Mouse (Mus musculus) heart, embryonic 12.5 days (tissue): Measurements from ENCODE around the gene Plekhf1. TPM values are rescaled to one million over a fixed set of nuclear protein-coding genes. Genes with fewer than 3 reads are reported as not detected.

Source experiments
- ATAC-seq: fragments of 200-750 bp; cut with Nextera tagmentation; 2 replicates; pipeline ENCODE4 v1.8.0; 2017; ENCODE audit warnings: moderate TSS enrichment, moderate library complexity; ENCODE audit not compliant: insufficient number of reproducible peaks, low FRiP score
- H3K27ac ChIP-seq: fragments of 300-500 bp; sonication (generic); 2 replicates; pipeline ENCODE4 v1.5.1; 2016; ENCODE audit warnings: mild to moderate bottlenecking, moderate library complexity; ENCODE audit not compliant: poor library complexity, severe bottlenecking
- H3K27me3 ChIP-seq: fragments of 300-500 bp; sonication (generic); replicated peaks from 2 replicates; pipeline ENCODE4 v1.6.1; 2016; ENCODE audit warnings: mild to moderate bottlenecking, moderate library complexity
- H3K36me3 ChIP-seq: fragments of 300-500 bp; sonication (generic); 2 replicates; pipeline ENCODE4 v1.6.1; 2016; ENCODE audit warnings: mild to moderate bottlenecking, moderate library complexity
- H3K4me1 ChIP-seq: fragments of 300-500 bp; sonication (generic); replicated peaks from 2 replicates; pipeline ENCODE4 v1.6.1; 2016; ENCODE audit warnings: mild to moderate bottlenecking
- H3K4me2 ChIP-seq: fragments of 300-500 bp; sonication (generic); 2 replicates; pipeline ENCODE4 v1.6.1; 2016; ENCODE audit warnings: mild to moderate bottlenecking, moderate library complexity
- H3K4me3 ChIP-seq: fragments of 300-500 bp; sonication (generic); 2 replicates; pipeline ENCODE4 v1.5.1; 2016; ENCODE audit warnings: mild to moderate bottlenecking
- H3K9ac ChIP-seq: fragments of 300-500 bp; sonication (generic); 2 replicates; pipeline ENCODE4 v1.6.1; 2016; ENCODE audit warnings: mild to moderate bottlenecking, moderate library complexity
- H3K9me3 ChIP-seq: fragments of 300-500 bp; sonication (generic); replicated peaks from 2 replicates; pipeline ENCODE4 v1.6.1; 2016; ENCODE audit warnings: mild to moderate bottlenecking, moderate library complexity
- WGBS: fragments of 180-500 bp; shearing (Covaris S2); methylation state at CpG from one replicate; pipeline ENCODE4 v1.1.7; 2016; 5-methylcytosine and 5-hydroxymethylcytosine counted together
- polyA plus RNA-seq: library from polyadenylated mRNA; unstranded; fragments of >200 nt; fragmentation: Nextera tagmentation; extraction: Ambion mirVana; gene quantifications from 2 replicates; pipeline ENCODE4 v1.2.1, GENCODE M21; 2016

Plekhf1 gene
- polyA plus RNA-seq, 1 experiment from 2014 or later, result 1.7 TPM

DNA sequence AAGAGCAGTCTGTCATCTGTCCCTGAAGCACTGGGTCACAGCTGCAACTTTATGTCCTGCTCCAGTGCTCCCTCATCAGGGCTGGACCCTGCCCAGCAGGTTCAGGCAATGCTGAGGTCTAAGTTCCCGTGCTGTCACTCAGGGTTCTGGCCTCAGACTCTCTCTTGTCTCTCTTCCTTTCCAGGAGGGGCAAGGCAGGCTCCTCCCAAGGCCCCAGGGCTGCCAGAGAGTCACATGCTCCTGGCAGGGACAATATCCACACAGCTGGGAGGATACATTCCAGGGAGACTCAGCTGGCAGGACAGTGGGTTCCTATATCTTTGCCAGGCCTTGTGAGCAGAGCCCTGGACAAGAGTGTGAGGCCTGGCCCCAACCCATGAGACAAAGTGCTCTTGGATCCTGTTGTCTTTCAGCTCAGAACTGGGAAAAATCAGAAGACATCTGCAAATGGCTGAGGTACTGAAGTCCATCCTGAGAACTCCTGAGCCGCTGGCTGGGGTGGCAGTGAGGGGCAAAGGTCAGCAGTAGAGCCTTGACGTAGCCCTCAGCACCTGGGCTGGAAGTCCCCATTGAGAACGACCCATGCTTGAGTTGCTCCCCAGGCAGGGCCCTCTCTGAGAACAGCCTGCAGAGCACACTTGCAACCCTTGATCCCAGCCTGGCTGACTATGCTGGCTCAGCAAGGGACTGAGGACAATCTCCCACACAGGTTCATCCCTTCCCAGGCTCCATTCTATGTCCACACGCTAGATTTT, 10.2 kb downstream of the Plekhf1 start:
- Histone ChIP-seq H3K4me1 (peaks cover 16% of the 10 kb centered on the region), H3K27me3 (no peaks in the 10 kb centered on the region), H3K4me2 (no peak overlapping the region), H3K27ac (no peak overlapping the region), H3K9ac (no peak overlapping the region), H3K4me3 (no peak overlapping the region), H3K9me3 (no peaks in the 10 kb centered on the region), H3K36me3 (peaks cover 26% of the 10 kb centered on the region)
- 63% methylated on average over 5 of the region's 5 CpGs for WGBS
- peak; percentile 19; the same call in 1 of the 2 replicates for ATAC-seq

GRCm38 (mm10) chr7:38215697-38216096, 12.1 kb downstream of the Plekhf1 start:
- Histone ChIP-seq H3K9me3 (no peaks in the 10 kb centered on the region), H3K27me3 (no peaks in the 10 kb centered on the region), H3K36me3 (peaks cover 11% of the 10 kb centered on the region; the same call in 1 of the 2 replicates), H3K27ac (no peak overlapping the region), H3K4me3 (no peak overlapping the region), H3K9ac (no peak overlapping the region), H3K4me2 (no peak overlapping the region), H3K4me1 (peaks cover 25% of the 10 kb centered on the region)
- 83% methylated on average over 6 of the region's 6 CpGs for WGBS
- no peak for ATAC-seq

GRCm38 (mm10) chr7:38215281-38215680, 12.5 kb downstream of the Plekhf1 start:
- Histone ChIP-seq H3K27ac (no peak overlapping the region), H3K4me3 (no peak overlapping the region), H3K9me3 (no peaks in the 10 kb centered on the region), H3K4me1 (peaks cover 25% of the 10 kb centered on the region), H3K27me3 (no peaks in the 10 kb centered on the region), H3K4me2 (no peak overlapping the region), H3K36me3 (peaks cover 7% of the 10 kb centered on the region; the same call in 1 of the 2 replicates), H3K9ac (no peak overlapping the region)
- WGBS, result 60% methylated on average over 7 of the region's 7 CpGs
- ATAC-seq, result no peak

- H3K4me3 ChIP-seq, result no peak overlapping the region
- 38% methylated on average over 5 of the region's 5 CpGs for WGBS
- 0 out of 2 replicates have a peak, but pooled peaks cover 4% of the 10 kb centered on the region for H3K36me3 ChIP-seq
- no peak overlapping the region for H3K9ac ChIP-seq
- H3K27me3 ChIP-seq, result no peaks in the 10 kb centered on the region
- no peak overlapping the region for H3K4me2 ChIP-seq
- ATAC-seq, result no peak
- no peaks in the 10 kb centered on the region for H3K9me3 ChIP-seq
- H3K27ac ChIP-seq, result no peak overlapping the region
- peaks cover 22% of the 10 kb centered on the region for H3K4me1 ChIP-seq
Measured at GRCm38 (mm10) chr7:38214473-38215214, 13.2 kb downstream of the Plekhf1 start.

DNA sequence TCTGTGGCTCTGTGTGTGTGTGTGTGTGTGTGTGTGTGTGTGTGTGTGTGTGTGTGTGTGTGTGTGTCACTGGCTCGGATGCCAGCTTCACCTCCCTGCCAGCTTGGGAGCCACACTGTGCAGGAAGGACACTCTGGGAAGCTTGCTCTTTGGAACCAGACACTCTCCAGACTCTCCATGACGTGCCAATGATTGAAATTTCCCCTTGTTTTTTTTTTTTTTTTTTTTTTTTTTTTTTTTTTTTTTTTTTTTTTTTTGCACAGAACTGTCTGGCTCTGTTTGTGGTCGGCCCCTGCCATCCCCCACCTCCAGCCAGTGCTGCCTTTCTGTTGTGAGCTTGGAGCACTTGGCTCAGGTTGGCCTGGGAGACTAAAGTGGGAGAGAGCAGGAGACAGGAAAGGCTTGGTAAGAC, 15.2 kb downstream of the Plekhf1 start:
- Histone ChIP-seq H3K4me3 (no peak overlapping the region), H3K27me3 (no peaks in the 10 kb centered on the region), H3K27ac (peak overlapping the region; percentile 69), H3K9me3 (no peaks in the 10 kb centered on the region), H3K36me3 (no peaks in the 10 kb centered on the region), H3K9ac (no peak overlapping the region), H3K4me2 (no peak overlapping the region), H3K4me1 (peaks cover 22% of the 10 kb centered on the region)
- 14% methylated on average over 3 of the region's 3 CpGs for WGBS
- peak; percentile 56 for ATAC-seq

GRCm38 (mm10) chr7:38209478-38210152, 18.2 kb downstream of the Plekhf1 start:
- H3K36me3 ChIP-seq, result no peaks in the 10 kb centered on the region
- no peak overlapping the region for H3K9ac ChIP-seq
- no peak for ATAC-seq
- H3K4me2 ChIP-seq, result no peak overlapping the region
- H3K27me3 ChIP-seq, result no peaks in the 10 kb centered on the region
- H3K9me3 ChIP-seq, result no peaks in the 10 kb centered on the region
- H3K4me1 ChIP-seq, result peaks cover 17% of the 10 kb centered on the region
- WGBS, result 58% methylated on average over 11 of the region's 11 CpGs
- no peak overlapping the region for H3K27ac ChIP-seq
- no peak overlapping the region for H3K4me3 ChIP-seq

GRCm38 (mm10) chr7:38208969-38209368, 18.8 kb downstream of the Plekhf1 start:
- Histone ChIP-seq H3K27me3 (no peaks in the 10 kb centered on the region), H3K9me3 (no peaks in the 10 kb centered on the region), H3K27ac (no peak overlapping the region), H3K9ac (no peak overlapping the region), H3K4me1 (peaks cover 17% of the 10 kb centered on the region), H3K4me3 (no peak overlapping the region), H3K36me3 (no peaks in the 10 kb centered on the region), H3K4me2 (no peak overlapping the region)
- ATAC-seq, result no peak
- 70% methylated on average over 3 of the region's 3 CpGs for WGBS

GRCm38 (mm10) chr7:38206564-38206963, 21.3 kb downstream of the Plekhf1 start:
- H3K9ac ChIP-seq, result no peak overlapping the region
- no peaks in the 10 kb centered on the region for H3K9me3 ChIP-seq
- no peak overlapping the region for H3K27ac ChIP-seq
- H3K4me3 ChIP-seq, result no peak overlapping the region
- WGBS, result 72% methylated on average over 3 of the region's 3 CpGs
- H3K4me2 ChIP-seq, result no peak overlapping the region
- H3K36me3 ChIP-seq, result no peaks in the 10 kb centered on the region
- peaks cover 3% of the 10 kb centered on the region; the same call in 1 of the 2 replicates for H3K4me1 ChIP-seq
- ATAC-seq, result no peak
- H3K27me3 ChIP-seq, result no peaks in the 10 kb centered on the region; the same call in 1 of the 2 replicates

- H3K4me2 ChIP-seq, result no peak overlapping the region
- WGBS, result 57% methylated on average over 2 of the region's 2 CpGs
Measured at GRCm38 (mm10) chr7:38205801-38206200, 22.0 kb downstream of the Plekhf1 start.

DNA sequence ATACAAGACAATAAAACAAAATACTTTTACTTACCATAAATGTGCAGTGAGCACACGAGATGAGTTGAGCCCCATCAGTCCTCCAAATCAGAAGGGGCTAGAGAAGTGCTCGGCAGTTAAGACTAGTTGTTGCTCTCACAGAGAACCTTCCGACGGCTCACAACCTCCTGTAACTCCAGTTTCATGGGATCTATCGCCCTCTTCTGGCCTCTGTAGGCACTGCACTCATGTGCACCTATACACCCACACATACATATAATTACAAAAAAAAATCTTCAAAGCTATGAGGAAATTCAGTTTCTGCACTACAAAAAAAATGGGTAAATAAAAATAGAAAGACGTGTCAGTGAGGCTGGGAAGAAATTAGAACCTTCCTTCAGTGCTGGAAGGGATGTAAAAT, 23.5 kb downstream of the Plekhf1 start:
- Histone ChIP-seq H3K4me3 (no peak overlapping the region), H3K4me2 (no peak overlapping the region), H3K27me3 (no peaks in the 10 kb centered on the region; the same call in 1 of the 2 replicates), H3K9me3 (no peaks in the 10 kb centered on the region), H3K27ac (no peak overlapping the region), H3K4me1 (no peaks in the 10 kb centered on the region), H3K9ac (no peak overlapping the region), H3K36me3 (no peaks in the 10 kb centered on the region)
- no peak for ATAC-seq
- WGBS, result 81% methylated on average over 6 of the region's 6 CpGs

More at GRCm38 (mm10) chr7:38205801-38206200, 22.0 kb downstream of the Plekhf1 start:
- Histone ChIP-seq H3K4me1 (peaks cover 3% of the 10 kb centered on the region; the same call in 1 of the 2 replicates), H3K27me3 (no peaks in the 10 kb centered on the region; the same call in 1 of the 2 replicates), H3K9ac (no peak overlapping the region), H3K36me3 (no peaks in the 10 kb centered on the region), H3K9me3 (no peaks in the 10 kb centered on the region), H3K4me3 (no peak overlapping the region), H3K27ac (no peak overlapping the region)
- no peak for ATAC-seq

DNA sequence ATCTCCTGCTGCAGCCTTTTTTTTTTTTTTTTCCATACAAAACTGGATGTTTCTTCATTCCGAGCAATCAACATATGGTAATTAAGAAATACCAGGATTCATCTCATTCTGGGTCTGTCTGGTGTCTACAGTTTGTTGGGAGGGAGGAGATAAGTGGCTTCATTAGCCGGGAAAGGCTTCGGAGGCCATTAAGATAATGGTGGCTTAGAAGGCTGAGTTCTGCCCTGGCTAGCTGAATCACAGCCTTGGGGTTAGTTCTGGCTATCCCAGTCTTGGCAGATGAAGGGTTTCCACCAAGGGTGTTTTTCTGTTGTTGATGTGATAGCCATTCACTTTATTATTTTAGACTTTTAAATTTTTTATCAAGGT, 26.5 kb downstream of the Plekhf1 start:
- Histone ChIP-seq H3K4me1 (no peaks in the 10 kb centered on the region), H3K27ac (no peak overlapping the region), H3K9ac (no peak overlapping the region), H3K27me3 (no peaks in the 10 kb centered on the region; the same call in 1 of the 2 replicates), H3K4me2 (no peak overlapping the region), H3K4me3 (no peak overlapping the region), H3K9me3 (0 out of 2 replicates have a peak, but pooled peaks cover 2% of the 10 kb centered on the region), H3K36me3 (peaks cover 4% of the 10 kb centered on the region; the same call in 1 of the 2 replicates)
- 27% methylated on average over 3 of the region's 3 CpGs for WGBS
- ATAC-seq, result no peak
